Mouse (Mus musculus) heart, adult 2 months (tissue): Measurements from ENCODE around the gene Srpk1.

Experiments
- CTCF ChIP-seq: fragments of 200-600 bp; IDR thresholded peaks from 2 replicates; pipeline ENCODE4 v1.8.1; 2022; ENCODE audit warnings: antibody characterized with exemption, mild to moderate bottlenecking, moderate library complexity
- EP300 ChIP-seq: fragments of 200-500 bp; IDR thresholded peaks from 2 replicates; pipeline ENCODE4 v1.6.1; 2011; ENCODE audit warnings: low read depth, low read length, control low read depth; ENCODE audit not compliant: insufficient read depth
- POLR2A ChIP-seq: fragments of 200-500 bp; IDR thresholded peaks from 2 replicates; pipeline ENCODE4 v1.6.1; 2011; ENCODE audit warnings: mild to moderate bottlenecking, low read depth, low read length, control low read depth; ENCODE audit not compliant: insufficient read depth

DNA sequence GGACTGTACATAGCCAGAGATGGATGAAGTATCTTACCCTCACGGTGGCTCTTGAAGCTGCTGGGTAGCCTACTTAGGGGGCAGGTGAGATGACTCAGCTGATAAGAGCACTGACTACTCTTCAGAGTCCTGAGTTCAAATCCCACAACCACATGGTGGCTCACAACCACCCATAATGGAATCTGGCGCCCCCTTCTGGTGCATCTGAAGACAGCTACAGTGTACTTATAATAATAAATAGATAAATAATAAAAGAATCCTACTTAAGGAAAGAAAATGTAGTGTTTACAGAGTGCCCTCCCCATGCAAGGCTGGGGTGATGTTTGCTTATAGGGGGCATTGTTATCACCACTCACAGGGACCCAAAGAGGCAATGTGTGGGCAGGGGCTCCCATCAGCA lies 41.5 kb downstream of the Srpk1 start:
- TF ChIP-seq CTCF, result peak; percentile 9; the same call in 1 of the 2 replicates
- TF ChIP-seq POLR2A, result no peak
- no peak for TF ChIP-seq EP300
